ENCODE assay signal across 8 mouse cellular contexts in genomic region chr12:98577861-98578360, GRCm38 (mm10). TPM values are rescaled to one million over a fixed set of nuclear protein-coding genes. Genes with fewer than 3 reads are reported as not detected.
DNase-seq lines count a peak whose midpoint lies in the region; ATAC-seq and TF ChIP-seq lines count a peak whose summit lies in the region.

Kcnk10 (minus strand) TSS chr12:98578310.

- H3K27ac ChIP-seq in layer of hippocampus, adult 2 months = peak within 1 kb of the TSS; percentile 63
- 0 out of 2 replicates have a peak within 1 kb of the TSS, but pooled peaks have one; percentile 35 for H3K27ac ChIP-seq in hindbrain, embryonic 15.5 days (replicated peaks)
- H3K27ac ChIP-seq in midbrain, embryonic 12.5 days (replicated peaks) = peak within 1 kb of the TSS; percentile 75

- ATAC-seq in Patski = peak; percentile 65
- no peak for ATAC-seq in hindbrain, embryonic 15.5 days (ENCODE audit: low FRiP score, low read depth)
- peak; percentile 10 for ATAC-seq in midbrain, embryonic 12.5 days (ENCODE audit: low FRiP score, low read depth)

- H3K4me2 ChIP-seq in hindbrain, embryonic 15.5 days = peak within 1 kb of the TSS; percentile 90
- peak within 1 kb of the TSS; percentile 71 for H3K4me2 ChIP-seq in midbrain, embryonic 12.5 days (replicated peaks)

- peaks cover 33% of the 10 kb centered on the region for H3K4me1 ChIP-seq in hindbrain, embryonic 15.5 days (replicated peaks)
- H3K4me1 ChIP-seq in midbrain, embryonic 12.5 days = peaks cover 36% of the 10 kb centered on the region

- POLR2A ChIA-PET in Patski (lab: Charles Lee) = no interaction called here

- no peaks in the 10 kb centered on the region for H3K36me3 ChIP-seq in hindbrain, embryonic 15.5 days
- no peaks in the 10 kb centered on the region for H3K36me3 ChIP-seq in midbrain, embryonic 12.5 days

- TF ChIP-seq CTCF in layer of hippocampus, adult 2 months (conservative IDR thresholded peaks at IDR 0.05) = no peak
- TF ChIP-seq CTCF in Patski (IDR thresholded peaks at IDR 0.05) = no peak

- no peaks in the 10 kb centered on the region for H3K27me3 ChIP-seq in Patski
- no peaks in the 10 kb centered on the region for H3K27me3 ChIP-seq in hindbrain, embryonic 15.5 days
- peaks cover 8% of the 10 kb centered on the region for H3K27me3 ChIP-seq in midbrain, embryonic 12.5 days

- 1% methylated on average over 22 of the region's 22 CpGs for WGBS in hindbrain, embryonic 15.5 days
- WGBS in midbrain, embryonic 12.5 days = under 1% methylated on average over 22 of the region's 22 CpGs

- H3K9me3 ChIP-seq in hindbrain, embryonic 15.5 days = no peaks in the 10 kb centered on the region
- no peaks in the 10 kb centered on the region for H3K9me3 ChIP-seq in midbrain, embryonic 12.5 days

- CTCF ChIA-PET in Patski (lab: Charles Lee) = no interaction called here

- in situ Hi-C loops in Patski (cut with MboI; ENCODE audit: low pct_unique_long_range_greater_than_20kb) = no loop called here

- peak within 1 kb of the TSS; percentile 35 for H3K9ac ChIP-seq in hindbrain, embryonic 15.5 days
- H3K9ac ChIP-seq in midbrain, embryonic 12.5 days (replicated peaks) = peak within 1 kb of the TSS; percentile 72

- DNase-seq in layer of hippocampus, adult 2 months (ENCODE audit: low spot score in 2 of 2) = peak; percentile 20 to 36
- DNase-seq in layer of hippocampus, adult 9-11 months = no peak
- peak; percentile 66 for DNase-seq in Patski (ENCODE audit: low read depth, low spot score)
- peak; percentile 54 for DNase-seq in embryo, embryonic 9.5 days (ENCODE audit: extremely low spot score)
- DNase-seq in thymus, postnatal 4 days = peak; percentile 48
- DNase-seq in kidney, postnatal 25 days = no peak

- peak within 1 kb of the TSS; percentile 59 for H3K4me3 ChIP-seq in layer of hippocampus, adult 2 months
- peak within 1 kb of the TSS; percentile 42 for H3K4me3 ChIP-seq in hindbrain, embryonic 15.5 days
- H3K4me3 ChIP-seq in midbrain, embryonic 12.5 days = peak within 1 kb of the TSS; percentile 76

RNA-seq across cellular contexts. Expression of gene Kcnk10, which starts in this region (rescaled TPM):
- 10 to 100 TPM; 16.8 to 18.6 TPM for total RNA-seq in layer of hippocampus, adult 2 months (2021)
- polyA plus RNA-seq in Patski (2021) = 3.3 TPM
- polyA plus RNA-seq in hindbrain, embryonic 15.5 days (2015; fragmentation: Nextera tagmentation; extraction: Ambion mirVana) = 34.8 and 37.2 TPM in 2 replicates
- polyA plus RNA-seq in midbrain, embryonic 12.5 days (2016; fragmentation: Nextera tagmentation; extraction: Ambion mirVana) = 49.5 and 59.0 TPM in 2 replicates

Comparison
In these comparisons a context has a peak if more than half of its experiments do, and no peak if none do; other contexts are left out.
1. DNase-seq: peak in layer of hippocampus, adult 2 months (2 of 2), Patski (single experiment), embryo, embryonic 9.5 days (single experiment) and thymus, postnatal 4 days (single experiment); none in layer of hippocampus, adult 9-11 months (single experiment) and kidney, postnatal 25 days (0 of 2).
2. Peak in every context shown above with its lines, with median percentiles within 50 percentile points of each other: H3K27ac ChIP-seq and H3K4me3 ChIP-seq.